Mouse (Mus musculus): ENCODE results near the gene Esx1. TPM values are rescaled to one million over a fixed set of nuclear protein-coding genes. Genes with fewer than 3 reads are reported as not detected.

Esx1 gene
- polyA plus RNA-seq, 1 experiment = 15.6 TPM

GRCm38 (mm10) chrX:137149050-137149449, 27.2 kb upstream of the Esx1 start:
- TF ChIP-seq POLR2A (IDR thresholded peaks at IDR 0.05; ENCODE audit: insufficient read depth, low read length) (no peak), CTCF (IDR thresholded peaks at IDR 0.05; ENCODE audit: low read depth, low read length) (no peak), EP300 (IDR thresholded peaks at IDR 0.05; ENCODE audit: insufficient read depth, low read depth, low read length) (no peak)
- H3K9me3 ChIP-seq (replicated peaks; ENCODE audit: control insufficient read depth, insufficient read depth, low read length, poor library complexity, severe bottlenecking) = no peaks in the 10 kb centered on the region
- H3K27ac ChIP-seq (ENCODE audit: insufficient read depth, low read length) = no peak overlapping the region
- no peak overlapping the region for H3K9ac ChIP-seq (ENCODE audit: low read depth, poor library complexity, severe bottlenecking)
- H3K36me3 ChIP-seq (ENCODE audit: control insufficient read depth, insufficient read depth, low read length, poor library complexity, severe bottlenecking) = no peaks in the 10 kb centered on the region
- H3K27me3 ChIP-seq (ENCODE audit: control insufficient read depth, insufficient read depth, low read length, poor library complexity, severe bottlenecking) = no peaks in the 10 kb centered on the region
- no peak overlapping the region for H3K4me3 ChIP-seq (ENCODE audit: low read depth, low read length)
- no peaks in the 10 kb centered on the region for H3K4me1 ChIP-seq (ENCODE audit: control insufficient read depth, insufficient read depth, low read length)

GRCm38 (mm10) chrX:137144674-137145073, 22.8 kb upstream of the Esx1 start:
- Histone ChIP-seq H3K36me3 (ENCODE audit: control insufficient read depth, insufficient read depth, low read length, poor library complexity, severe bottlenecking) (no peaks in the 10 kb centered on the region), H3K9me3 (replicated peaks; ENCODE audit: control insufficient read depth, insufficient read depth, low read length, poor library complexity, severe bottlenecking) (no peaks in the 10 kb centered on the region), H3K9ac (ENCODE audit: low read depth, poor library complexity, severe bottlenecking) (no peak overlapping the region), H3K4me3 (ENCODE audit: low read depth, low read length) (no peak overlapping the region), H3K27me3 (ENCODE audit: control insufficient read depth, insufficient read depth, low read length, poor library complexity, severe bottlenecking) (no peaks in the 10 kb centered on the region), H3K4me1 (ENCODE audit: control insufficient read depth, insufficient read depth, low read length) (no peaks in the 10 kb centered on the region), H3K27ac (ENCODE audit: insufficient read depth, low read length) (no peak overlapping the region)
- no peak for TF ChIP-seq POLR2A (IDR thresholded peaks at IDR 0.05; ENCODE audit: insufficient read depth, low read length)
- TF ChIP-seq CTCF (IDR thresholded peaks at IDR 0.05; ENCODE audit: low read depth, low read length) = no peak
- TF ChIP-seq EP300 (IDR thresholded peaks at IDR 0.05; ENCODE audit: insufficient read depth, low read depth, low read length) = no peak

GRCm38 (mm10) chrX:137143726-137144125, 21.8 kb upstream of the Esx1 start:
- no peak overlapping the region for H3K4me3 ChIP-seq (ENCODE audit: low read depth, low read length)
- H3K36me3 ChIP-seq (ENCODE audit: control insufficient read depth, insufficient read depth, low read length, poor library complexity, severe bottlenecking) = no peaks in the 10 kb centered on the region
- no peaks in the 10 kb centered on the region for H3K4me1 ChIP-seq (ENCODE audit: control insufficient read depth, insufficient read depth, low read length)
- H3K27ac ChIP-seq (ENCODE audit: insufficient read depth, low read length) = no peak overlapping the region
- H3K9ac ChIP-seq (ENCODE audit: low read depth, poor library complexity, severe bottlenecking) = no peak overlapping the region
- no peak for TF ChIP-seq POLR2A (IDR thresholded peaks at IDR 0.05; ENCODE audit: insufficient read depth, low read length)
- no peak for TF ChIP-seq EP300 (IDR thresholded peaks at IDR 0.05; ENCODE audit: insufficient read depth, low read depth, low read length)
- no peak for TF ChIP-seq CTCF (IDR thresholded peaks at IDR 0.05; ENCODE audit: low read depth, low read length)
- H3K9me3 ChIP-seq (replicated peaks; ENCODE audit: control insufficient read depth, insufficient read depth, low read length, poor library complexity, severe bottlenecking) = no peaks in the 10 kb centered on the region
- H3K27me3 ChIP-seq (ENCODE audit: control insufficient read depth, insufficient read depth, low read length, poor library complexity, severe bottlenecking) = no peaks in the 10 kb centered on the region

- no peak overlapping the region for H3K9ac ChIP-seq (ENCODE audit: low read depth, poor library complexity, severe bottlenecking)
- H3K4me3 ChIP-seq (ENCODE audit: low read depth, low read length) = no peak overlapping the region
- TF ChIP-seq CTCF (IDR thresholded peaks at IDR 0.05; ENCODE audit: low read depth, low read length) (peak; percentile 58), EP300 (IDR thresholded peaks at IDR 0.05; ENCODE audit: insufficient read depth, low read depth, low read length) (no peak)
- H3K27ac ChIP-seq (ENCODE audit: insufficient read depth, low read length) = no peak overlapping the region
- no peaks in the 10 kb centered on the region for H3K27me3 ChIP-seq (ENCODE audit: control insufficient read depth, insufficient read depth, low read length, poor library complexity, severe bottlenecking)
- H3K36me3 ChIP-seq (ENCODE audit: control insufficient read depth, insufficient read depth, low read length, poor library complexity, severe bottlenecking) = no peaks in the 10 kb centered on the region
- H3K4me1 ChIP-seq (ENCODE audit: control insufficient read depth, insufficient read depth, low read length) = no peaks in the 10 kb centered on the region
- H3K9me3 ChIP-seq (replicated peaks; ENCODE audit: control insufficient read depth, insufficient read depth, low read length, poor library complexity, severe bottlenecking) = no peaks in the 10 kb centered on the region
These were observed 20.7 kb upstream of the Esx1 start for GRCm38 (mm10) chrX:137142546-137142945.

GRCm38 (mm10) chrX:137141669-137142068, 19.8 kb upstream of the Esx1 start:
- no peaks in the 10 kb centered on the region for H3K27me3 ChIP-seq (ENCODE audit: control insufficient read depth, insufficient read depth, low read length, poor library complexity, severe bottlenecking)
- H3K9ac ChIP-seq (ENCODE audit: low read depth, poor library complexity, severe bottlenecking) = no peak overlapping the region
- no peaks in the 10 kb centered on the region for H3K9me3 ChIP-seq (replicated peaks; ENCODE audit: control insufficient read depth, insufficient read depth, low read length, poor library complexity, severe bottlenecking)
- no peak for TF ChIP-seq POLR2A (IDR thresholded peaks at IDR 0.05; ENCODE audit: insufficient read depth, low read length)
- no peak for TF ChIP-seq EP300 (IDR thresholded peaks at IDR 0.05; ENCODE audit: insufficient read depth, low read depth, low read length)
- TF ChIP-seq CTCF (IDR thresholded peaks at IDR 0.05; ENCODE audit: low read depth, low read length) = peak; percentile 66
- H3K4me1 ChIP-seq (ENCODE audit: control insufficient read depth, insufficient read depth, low read length) = no peaks in the 10 kb centered on the region
- no peak overlapping the region for H3K27ac ChIP-seq (ENCODE audit: insufficient read depth, low read length)
- no peaks in the 10 kb centered on the region for H3K36me3 ChIP-seq (ENCODE audit: control insufficient read depth, insufficient read depth, low read length, poor library complexity, severe bottlenecking)
- no peak overlapping the region for H3K4me3 ChIP-seq (ENCODE audit: low read depth, low read length)

- Histone ChIP-seq H3K27me3 (ENCODE audit: control insufficient read depth, insufficient read depth, low read length, poor library complexity, severe bottlenecking) (peaks cover 2% of the 10 kb centered on the region; the same call in 1 of the 2 replicates), H3K4me1 (ENCODE audit: control insufficient read depth, insufficient read depth, low read length) (no peaks in the 10 kb centered on the region), H3K9me3 (replicated peaks; ENCODE audit: control insufficient read depth, insufficient read depth, low read length, poor library complexity, severe bottlenecking) (no peaks in the 10 kb centered on the region), H3K4me3 (ENCODE audit: low read depth, low read length) (no peak overlapping the region), H3K27ac (ENCODE audit: insufficient read depth, low read length) (no peak overlapping the region), H3K36me3 (ENCODE audit: control insufficient read depth, insufficient read depth, low read length, poor library complexity, severe bottlenecking) (no peaks in the 10 kb centered on the region), H3K9ac (ENCODE audit: low read depth, poor library complexity, severe bottlenecking) (no peak overlapping the region)
- TF ChIP-seq EP300 (IDR thresholded peaks at IDR 0.05; ENCODE audit: insufficient read depth, low read depth, low read length) (no peak), CTCF (IDR thresholded peaks at IDR 0.05; ENCODE audit: low read depth, low read length) (no peak), POLR2A (IDR thresholded peaks at IDR 0.05; ENCODE audit: insufficient read depth, low read length) (no peak)
These were observed 5.7 kb upstream of the Esx1 start for GRCm38 (mm10) chrX:137127542-137127941.

All from ES-Bruce4 (cell line).